Mouse (Mus musculus) CH12.LX (cell line): Measurements from ENCODE around the gene Ube2i. TPM values are rescaled to one million over a fixed set of nuclear protein-coding genes. Genes with fewer than 3 reads are reported as not detected.

Experiments used
- DNase-seq: peaks from one replicate; pipeline ENCODE4 v3.0.0-alpha.2; 2013; ENCODE audit errors: extremely low read depth
- H3K27ac ChIP-seq: 2 replicates; pipeline ENCODE4 v1.5.1; 2012; ENCODE audit warnings: low read depth, mild to moderate bottlenecking, control low read depth, moderate library complexity; ENCODE audit not compliant: insufficient read depth
- H3K27me3 ChIP-seq: replicated peaks from 2 replicates; pipeline ENCODE3; 2012; ENCODE audit warnings: inconsistent platforms
- H3K36me3 ChIP-seq, 2 experiments: replicated peaks in 1 of 2; 2 replicates each; pipeline versions ENCODE3 to v1.6.1; 2012; ENCODE audit warnings: inconsistent platforms in 1 of 2, low read length in 1 of 2, mild to moderate bottlenecking in 1 of 2, mixed read lengths in 1 of 2, moderate library complexity in 1 of 2; ENCODE audit not compliant: control insufficient read depth in 1 of 2, insufficient read depth in 1 of 2
- H3K4me1 ChIP-seq, 2 experiments: 2 replicates each; pipeline ENCODE4 v1.6.1; 2012; ENCODE audit warnings: inconsistent platforms in 1 of 2, moderate library complexity in 1 of 2; ENCODE audit not compliant: insufficient read depth in 2 of 2, control insufficient read depth in 1 of 2
- H3K4me2 ChIP-seq: 2 replicates; pipeline ENCODE4 v1.6.1; 2012; ENCODE audit warnings: low read depth, mild to moderate bottlenecking, control low read depth; ENCODE audit not compliant: poor library complexity, insufficient read depth, severe bottlenecking
- H3K4me3 ChIP-seq, 3 experiments: fragments of 150-350 bp in 1 of 3; sonication (generic) in 1 of 3; replicated peaks in 1 of 3; 2 replicates each; pipeline versions ENCODE3 to v1.5.1; 2011 to 2012; ENCODE audit warnings: low read depth in 2 of 3, low read length in 2 of 3, mild to moderate bottlenecking in 2 of 3, moderate library complexity in 2 of 3, control low read depth in 1 of 3, improper control_type of control experiment in 1 of 3, inconsistent platforms in 1 of 3, mixed read lengths in 1 of 3; ENCODE audit not compliant: poor library complexity in 1 of 3
- H3K79me2 ChIP-seq: replicated peaks from 2 replicates; pipeline ENCODE4 v1.6.1; 2012; ENCODE audit warnings: mild to moderate bottlenecking, moderate library complexity; ENCODE audit not compliant: control insufficient read depth, poor library complexity, insufficient read depth, severe bottlenecking; ENCODE audit errors: extremely low read depth
- H3K9ac ChIP-seq: 2 replicates; pipeline ENCODE4 v1.6.1; 2012; ENCODE audit warnings: low read depth, mild to moderate bottlenecking, control low read depth, moderate library complexity; ENCODE audit not compliant: insufficient read depth
- H3K9me3 ChIP-seq: replicated peaks from 2 replicates; pipeline ENCODE3; 2012; ENCODE audit warnings: low read length, inconsistent platforms, mixed read lengths
- BHLHE40 ChIP-seq: IDR thresholded peaks from 2 replicates; pipeline ENCODE4 v1.6.1; 2011; ENCODE audit warnings: mild to moderate bottlenecking, low read depth, low read length, improper control_type of control experiment
- CHD2 ChIP-seq: IDR thresholded peaks from 2 replicates; pipeline ENCODE4 v1.6.1; 2011; ENCODE audit warnings: low read length, improper control_type of control experiment
- E2F4 ChIP-seq: IDR thresholded peaks from 2 replicates; pipeline ENCODE4 v1.6.1; 2011; ENCODE audit warnings: low read depth, low read length, improper control_type of control experiment; ENCODE audit not compliant: insufficient replicate concordance
- ELF1 ChIP-seq: IDR thresholded peaks from 2 replicates; pipeline ENCODE4 v1.6.1; 2014; ENCODE audit warnings: low read depth, mild to moderate bottlenecking, inconsistent platforms, low read length, improper control_type of control experiment
- EP300 ChIP-seq: IDR thresholded peaks from 2 replicates; pipeline ENCODE4 v1.6.1; 2011; ENCODE audit warnings: low read length, improper control_type of control experiment
- ETS1 ChIP-seq: conservative IDR thresholded peaks from 2 replicates; pipeline ENCODE4 v1.6.1; 2012; ENCODE audit warnings: low read depth, mild to moderate bottlenecking, inconsistent platforms, low read length, improper control_type of control experiment, moderate library complexity
- GABPA ChIP-seq: IDR thresholded peaks from 2 replicates; pipeline ENCODE4 v1.6.1; 2012; ENCODE audit warnings: low read depth, low read length, improper control_type of control experiment, inconsistent platforms; ENCODE audit not compliant: insufficient replicate concordance
- JUND ChIP-seq: conservative IDR thresholded peaks from 2 replicates; pipeline ENCODE4 v1.6.1; 2011; ENCODE audit warnings: low read depth, low read length, improper control_type of control experiment
- KAT2A ChIP-seq: IDR thresholded peaks from 2 replicates; pipeline ENCODE4 v1.6.1; 2012; ENCODE audit warnings: low read length, improper control_type of control experiment, inconsistent platforms; ENCODE audit not compliant: insufficient replicate concordance
- MAZ ChIP-seq: IDR thresholded peaks from 2 replicates; pipeline ENCODE4 v1.6.1; 2012; ENCODE audit warnings: low read depth, mild to moderate bottlenecking, inconsistent platforms, low read length, improper control_type of control experiment, moderate library complexity
- MXI1 ChIP-seq: IDR thresholded peaks from 2 replicates; pipeline ENCODE4 v1.6.1; 2011; ENCODE audit warnings: mild to moderate bottlenecking, low read depth, low read length, improper control_type of control experiment
- PAX5 ChIP-seq: IDR thresholded peaks from 2 replicates; pipeline ENCODE4 v1.6.1; 2012; ENCODE audit warnings: low read length, inconsistent platforms, mixed read lengths
- POLR2A ChIP-seq: IDR thresholded peaks from 2 replicates; pipeline ENCODE4 v1.6.1; 2011; ENCODE audit warnings: low read depth, mild to moderate bottlenecking, improper control_type of control experiment, low read length
- RCOR1 ChIP-seq: conservative IDR thresholded peaks from 2 replicates; pipeline ENCODE4 v1.6.1; 2012; ENCODE audit warnings: low read depth, mild to moderate bottlenecking, inconsistent platforms, low read length, improper control_type of control experiment
- TCF12 ChIP-seq: IDR thresholded peaks from 2 replicates; pipeline ENCODE4 v1.6.1; 2014; ENCODE audit warnings: low read depth, mild to moderate bottlenecking, inconsistent platforms, low read length, improper control_type of control experiment
- USF1 ChIP-seq: IDR thresholded peaks from 2 replicates; pipeline ENCODE4 v1.6.1; 2014; ENCODE audit warnings: low read depth, mild to moderate bottlenecking, inconsistent platforms, low read length, improper control_type of control experiment
- USF2 ChIP-seq: conservative IDR thresholded peaks from 2 replicates; pipeline ENCODE4 v1.6.1; 2011; ENCODE audit warnings: low read depth, low read length, improper control_type of control experiment
- ZKSCAN1 ChIP-seq: IDR thresholded peaks from 2 replicates; pipeline ENCODE4 v1.6.1; 2012; ENCODE audit warnings: low read depth, inconsistent platforms, low read length, improper control_type of control experiment, borderline replicate concordance
- ZMIZ1 ChIP-seq: IDR thresholded peaks from 2 replicates; pipeline ENCODE4 v1.6.1; 2012; ENCODE audit warnings: low read depth, mild to moderate bottlenecking, inconsistent platforms, low read length, improper control_type of control experiment
- dilution Hi-C: fragments of 300-500 bp; cut with MboI; formaldehyde crosslinking; loops from 2 replicates; pipeline ENCODE4 v1.14.3; 2020; ENCODE audit warnings: low sequenced_read_pairs; ENCODE audit not compliant: extremely low pct_unique_long_range_greater_than_20kb, extremely low pct_ligation_motif_present
- in situ Hi-C: fragments of 300-500 bp; cut with MboI; formaldehyde crosslinking; loops from 3 replicates; pipeline ENCODE4 v1.14.3; 2019; ENCODE audit warnings: low sequenced_read_pairs, low pct_ligation_motif_present, low pct_unique_long_range_greater_than_20kb, mixed read lengths
- polyA plus RNA-seq: library from polyadenylated mRNA; unstranded; fragments of >175 nt; gene quantifications from 2 replicates; pipeline ENCODE4 v1.2.1, GENCODE M21; 2012; ENCODE audit warnings: low read depth; ENCODE audit not compliant: insufficient read length
- total RNA-seq, 2 experiments: library from RNA; depleted of rRNA; stranded (reverse); fragments of 300-350 nt in 1 of 2; fragments of >200 nt in 1 of 2; gene quantifications; 2 replicates each; pipeline ENCODE4 v1.2.3; 2012 to 2014

The Ube2i gene
- total and polyA plus RNA-seq, 3 experiments: 356 to 731 (median 578) TPM

GRCm38 (mm10) chr17:25215431-25215830 lies 59.0 kb downstream of the Ube2i start:
- no peak for TF ChIP-seq USF2
- TF ChIP-seq ELF1: no peak
- no peak for TF ChIP-seq GABPA
- TF ChIP-seq PAX5: no peak
- no peak for TF ChIP-seq RCOR1
- no peak for TF ChIP-seq E2F4
- no peak for TF ChIP-seq JUND
- TF ChIP-seq KAT2A: no peak
- TF ChIP-seq TCF12: no peak
- no peak for TF ChIP-seq MXI1
- no peak for TF ChIP-seq ETS1
- no peak for TF ChIP-seq EP300
- TF ChIP-seq ZKSCAN1: no peak
- no peak for TF ChIP-seq CHD2
- no peak for TF ChIP-seq BHLHE40
- no peak for TF ChIP-seq MAZ
- TF ChIP-seq USF1: no peak
- no peak for TF ChIP-seq POLR2A
- TF ChIP-seq ZMIZ1: no peak
- Histone ChIP-seq H3K36me3 (peaks cover 58 to 86% of the 10 kb centered on the region in 2 experiments), H3K27me3 (no peaks in the 10 kb centered on the region), H3K4me3 (no peak overlapping the region), H3K79me2 (no peaks in the 10 kb centered on the region), H3K9me3 (no peaks in the 10 kb centered on the region), H3K27ac (no peak overlapping the region), H3K4me1 (peaks cover 4 to 19% of the 10 kb centered on the region in 2 experiments; a peak in 2 of 4 replicates), H3K4me2 (no peak overlapping the region), H3K9ac (no peak overlapping the region)
- no peak for DNase-seq
- in situ Hi-C loops (no loop called here), dilution Hi-C loops (no loop called here)

Other genes with a start within 250 kb of the Ube2i start
- gene Tmem204, start 191.0 kb downstream of the Ube2i start, total RNA-seq (2012; rRNA removed): 0.08 TPM in 1 of 2 replicates, not detected in the other
- not detected in 2 replicates for gene Tmem204, start 191.0 kb downstream of the Ube2i start, total RNA-seq (2014; rRNA removed)
- gene Tmem204, start 191.0 kb downstream of the Ube2i start, polyA plus RNA-seq: 1.6 and 1.9 TPM in 2 replicates
- 28.4 and 42.5 TPM in 2 replicates for gene Telo2, start 158.7 kb downstream of the Ube2i start, total RNA-seq (2012; rRNA removed)
- 25.5 and 27.9 TPM in 2 replicates for gene Telo2, start 158.7 kb downstream of the Ube2i start, total RNA-seq (2014; rRNA removed)
- gene Telo2, start 158.7 kb downstream of the Ube2i start, polyA plus RNA-seq: 34.9 and 38.8 TPM in 2 replicates
- not detected in 2 replicates for gene Ptx4, start 153.9 kb downstream of the Ube2i start, total RNA-seq (2012; rRNA removed)
- gene Ptx4, start 153.9 kb downstream of the Ube2i start, total RNA-seq (2014; rRNA removed): not detected in 2 replicates
- gene Ptx4, start 153.9 kb downstream of the Ube2i start, polyA plus RNA-seq: not detected in 2 replicates
- gene Clcn7, start 141.2 kb downstream of the Ube2i start, total RNA-seq (2012; rRNA removed): 11.6 and 12.6 TPM in 2 replicates
- 8.3 and 8.6 TPM in 2 replicates for gene Clcn7, start 141.2 kb downstream of the Ube2i start, total RNA-seq (2014; rRNA removed)
- gene Clcn7, start 141.2 kb downstream of the Ube2i start, polyA plus RNA-seq: 14.2 and 14.3 TPM in 2 replicates
- gene Ccdc154, start 112.2 kb downstream of the Ube2i start, total RNA-seq (2012; rRNA removed): 0.04 and 0.08 TPM in 2 replicates
- gene Ccdc154, start 112.2 kb downstream of the Ube2i start, total RNA-seq (2014; rRNA removed): not detected in 2 replicates
- not detected in 2 replicates for gene Ccdc154, start 112.2 kb downstream of the Ube2i start, polyA plus RNA-seq
- gene Gm38655, start 99.2 kb downstream of the Ube2i start, total RNA-seq (2012; rRNA removed): not detected in 2 replicates
- gene Gm38655, start 99.2 kb downstream of the Ube2i start, total RNA-seq (2014; rRNA removed): not detected in 2 replicates
- gene Gm38655, start 99.2 kb downstream of the Ube2i start, polyA plus RNA-seq: not detected in 2 replicates
- 18.7 and 22.3 TPM in 2 replicates for gene BC003965, start 90.1 kb downstream of the Ube2i start, total RNA-seq (2012; rRNA removed)
- 24.7 and 25.4 TPM in 2 replicates for gene BC003965, start 90.1 kb downstream of the Ube2i start, total RNA-seq (2014; rRNA removed)
- 24.9 and 25.1 TPM in 2 replicates for gene BC003965, start 90.1 kb downstream of the Ube2i start, polyA plus RNA-seq
- 11.4 and 12.0 TPM in 2 replicates for gene Unkl, start 86.2 kb downstream of the Ube2i start, total RNA-seq (2012; rRNA removed)
- 14.3 and 14.7 TPM in 2 replicates for gene Unkl, start 86.2 kb downstream of the Ube2i start, total RNA-seq (2014; rRNA removed)
- gene Unkl, start 86.2 kb downstream of the Ube2i start, polyA plus RNA-seq: 14.6 and 17.2 TPM in 2 replicates
- 24.0 and 27.0 TPM in 2 replicates for gene Gnptg, start 34.5 kb downstream of the Ube2i start, total RNA-seq (2012; rRNA removed)
- gene Gnptg, start 34.5 kb downstream of the Ube2i start, total RNA-seq (2014; rRNA removed): 20.7 and 22.1 TPM in 2 replicates
- gene Gnptg, start 34.5 kb downstream of the Ube2i start, polyA plus RNA-seq: 24.5 and 28.0 TPM in 2 replicates
- gene Tsr3, start 34.5 kb downstream of the Ube2i start, total RNA-seq (2012; rRNA removed): 38.7 and 40.0 TPM in 2 replicates
- gene Tsr3, start 34.5 kb downstream of the Ube2i start, total RNA-seq (2014; rRNA removed): 38.3 and 40.8 TPM in 2 replicates
- gene Tsr3, start 34.5 kb downstream of the Ube2i start, polyA plus RNA-seq: 42.3 and 52.8 TPM in 2 replicates
- 0.08 and 0.21 TPM in 2 replicates for gene Baiap3, start 18.3 kb downstream of the Ube2i start, total RNA-seq (2012; rRNA removed)
- not detected in 2 replicates for gene Baiap3, start 18.3 kb downstream of the Ube2i start, total RNA-seq (2014; rRNA removed)
- gene Baiap3, start 18.3 kb downstream of the Ube2i start, polyA plus RNA-seq: 0.19 and 0.25 TPM in 2 replicates
- gene Prss34, start 23.8 kb upstream of the Ube2i start, total RNA-seq (2012; rRNA removed): 0.34 TPM in 1 of 2 replicates, not detected in the other
- not detected in 2 replicates for gene Prss34, start 23.8 kb upstream of the Ube2i start, total RNA-seq (2014; rRNA removed)
- not detected in 2 replicates for gene Prss34, start 23.8 kb upstream of the Ube2i start, polyA plus RNA-seq
- gene Prss28, start 34.0 kb upstream of the Ube2i start, total RNA-seq (2012; rRNA removed): not detected in 2 replicates
- not detected in 2 replicates for gene Prss28, start 34.0 kb upstream of the Ube2i start, total RNA-seq (2014; rRNA removed)
- gene Prss28, start 34.0 kb upstream of the Ube2i start, polyA plus RNA-seq: not detected in 2 replicates
- not detected in 2 replicates for gene Prss29, start 44.0 kb upstream of the Ube2i start, total RNA-seq (2012; rRNA removed)
- gene Prss29, start 44.0 kb upstream of the Ube2i start, total RNA-seq (2014; rRNA removed): not detected in 2 replicates
- not detected in 2 replicates for gene Prss29, start 44.0 kb upstream of the Ube2i start, polyA plus RNA-seq
- not detected in 2 replicates for gene Tpsab1, start 70.9 kb upstream of the Ube2i start, total RNA-seq (2012; rRNA removed)
- gene Tpsab1, start 70.9 kb upstream of the Ube2i start, total RNA-seq (2014; rRNA removed): not detected in 2 replicates
- gene Tpsab1, start 70.9 kb upstream of the Ube2i start, polyA plus RNA-seq: not detected in 2 replicates
- not detected in 2 replicates for gene Tpsb2, start 91.7 kb upstream of the Ube2i start, total RNA-seq (2012; rRNA removed)
- not detected in 2 replicates for gene Tpsb2, start 91.7 kb upstream of the Ube2i start, total RNA-seq (2014; rRNA removed)
- gene Tpsb2, start 91.7 kb upstream of the Ube2i start, polyA plus RNA-seq: not detected in 2 replicates
- not detected in 2 replicates for gene Tpsg1, start 94.7 kb upstream of the Ube2i start, total RNA-seq (2012; rRNA removed)
- not detected in 2 replicates for gene Tpsg1, start 94.7 kb upstream of the Ube2i start, total RNA-seq (2014; rRNA removed)
- gene Tpsg1, start 94.7 kb upstream of the Ube2i start, polyA plus RNA-seq: not detected in 2 replicates
- 0.21 TPM in 1 of 2 replicates, not detected in the other for gene Cacna1h, start 159.2 kb upstream of the Ube2i start, total RNA-seq (2012; rRNA removed)
- 0.04 and 0.08 TPM in 2 replicates for gene Cacna1h, start 159.2 kb upstream of the Ube2i start, total RNA-seq (2014; rRNA removed)
- 0.21 and 0.49 TPM in 2 replicates for gene Cacna1h, start 159.2 kb upstream of the Ube2i start, polyA plus RNA-seq
- not detected in 2 replicates for gene Tekt4, start 180.0 kb upstream of the Ube2i start, total RNA-seq (2012; rRNA removed)
- not detected in 2 replicates for gene Tekt4, start 180.0 kb upstream of the Ube2i start, total RNA-seq (2014; rRNA removed)
- gene Tekt4, start 180.0 kb upstream of the Ube2i start, polyA plus RNA-seq: not detected in 2 replicates
- 0.17 and 0.38 TPM in 2 replicates for gene Sstr5, start 222.7 kb upstream of the Ube2i start, total RNA-seq (2012; rRNA removed)
- gene Sstr5, start 222.7 kb upstream of the Ube2i start, total RNA-seq (2014; rRNA removed): 0.08 and 0.35 TPM in 2 replicates
- 1.9 and 2.4 TPM in 2 replicates for gene Sstr5, start 222.7 kb upstream of the Ube2i start, polyA plus RNA-seq